21 mouse cellular contexts compared by ENCODE assay signal in the genomic region with DNA sequence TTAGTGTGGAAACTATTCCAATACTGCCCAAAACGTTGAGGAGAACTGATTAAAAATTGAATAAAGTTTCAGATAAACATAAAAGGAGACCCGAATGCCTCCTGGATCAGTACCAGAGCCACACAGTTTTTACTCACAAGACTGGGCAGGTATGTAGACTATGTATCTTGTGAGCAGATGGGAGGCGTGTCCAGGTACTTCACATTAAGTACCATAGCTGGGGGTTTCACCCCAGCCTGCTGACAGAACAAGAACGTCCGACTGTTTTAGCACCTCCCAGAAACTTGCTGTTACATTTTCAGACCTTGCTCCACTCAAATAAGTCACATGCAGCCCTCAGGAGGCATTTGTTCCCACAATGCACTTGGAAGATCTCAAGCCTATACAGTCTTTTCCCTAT.
"Had no signal": no experiment of that assay in that cellular context is flagged by ENCODE, and none has a peak within 500 bp of the region (broad histone marks: within the 10 kb centered on the region; RNA-seq: fewer than 3 reads in every experiment).

No protein-coding gene starts in this region.

- H3K4me1 ChIP-seq: limb, embryonic 13.5 days; limb, embryonic 15.5 days; liver, embryonic 12.5 days; midbrain, embryonic 10.5 days; midbrain, embryonic 12.5 days; neural tube, embryonic 13.5 days; neural tube, embryonic 15.5 days; stomach, embryonic 15.5 days had no signal

- H3K4me2 ChIP-seq: limb, embryonic 13.5 days; limb, embryonic 15.5 days; liver, embryonic 12.5 days; midbrain, embryonic 12.5 days; neural tube, embryonic 13.5 days; neural tube, embryonic 15.5 days; stomach, embryonic 15.5 days had no signal

- H3K36me3 ChIP-seq: limb, embryonic 13.5 days; limb, embryonic 15.5 days; liver, embryonic 12.5 days; midbrain, embryonic 10.5 days; midbrain, embryonic 12.5 days; neural tube, embryonic 13.5 days; neural tube, embryonic 15.5 days; stomach, embryonic 15.5 days had no signal

- H3K4me3 ChIP-seq: limb, embryonic 13.5 days; limb, embryonic 15.5 days; liver, embryonic 12.5 days; midbrain, embryonic 10.5 days; midbrain, embryonic 12.5 days; myocyte; neural tube, embryonic 13.5 days; neural tube, embryonic 15.5 days; stomach, embryonic 15.5 days had no signal

- DNase-seq: lung, adult 18-20 months; midbrain, embryonic 14.5 days; retina, postnatal 1 day; right cerebral cortex, adult 18-20 months; right cerebral cortex, postnatal 25 days; right cerebral cortex, postnatal 4 days; spleen, adult 18-20 months; thymus, adult 2 months; thymus, postnatal 25 days; thymus, postnatal 4 days had no signal

- H3K9ac ChIP-seq: limb, embryonic 13.5 days; limb, embryonic 15.5 days; liver, embryonic 12.5 days; liver, embryonic 14.5 days; midbrain, embryonic 12.5 days; neural tube, embryonic 13.5 days; neural tube, embryonic 15.5 days; stomach, embryonic 15.5 days had no signal

- H3K9me3 ChIP-seq: limb, embryonic 13.5 days; limb, embryonic 15.5 days; liver, embryonic 12.5 days; midbrain, embryonic 10.5 days; midbrain, embryonic 12.5 days; neural tube, embryonic 13.5 days; neural tube, embryonic 15.5 days; stomach, embryonic 15.5 days had no signal

- H3K27me3 ChIP-seq: limb, embryonic 13.5 days; limb, embryonic 15.5 days; liver, embryonic 12.5 days; midbrain, embryonic 12.5 days; neural tube, embryonic 13.5 days; neural tube, embryonic 15.5 days; stomach, embryonic 15.5 days had no signal

- ATAC-seq: liver, embryonic 12.5 days; midbrain, embryonic 16.5 days had no signal

- H3K27ac ChIP-seq: limb, embryonic 13.5 days; limb, embryonic 15.5 days; liver, embryonic 12.5 days; liver, embryonic 14.5 days; midbrain, embryonic 10.5 days; midbrain, embryonic 12.5 days; neural tube, embryonic 13.5 days; neural tube, embryonic 15.5 days; stomach, embryonic 15.5 days had no signal
